Mouse (Mus musculus): ENCODE measurements at regions not wholly inside any gene's neighbourhood (a gene's known extent, or its start where the extent isn't known, plus 50 kb on each side); places are given as distances from the start of the nearest gene placed in this dataset.

DNA sequence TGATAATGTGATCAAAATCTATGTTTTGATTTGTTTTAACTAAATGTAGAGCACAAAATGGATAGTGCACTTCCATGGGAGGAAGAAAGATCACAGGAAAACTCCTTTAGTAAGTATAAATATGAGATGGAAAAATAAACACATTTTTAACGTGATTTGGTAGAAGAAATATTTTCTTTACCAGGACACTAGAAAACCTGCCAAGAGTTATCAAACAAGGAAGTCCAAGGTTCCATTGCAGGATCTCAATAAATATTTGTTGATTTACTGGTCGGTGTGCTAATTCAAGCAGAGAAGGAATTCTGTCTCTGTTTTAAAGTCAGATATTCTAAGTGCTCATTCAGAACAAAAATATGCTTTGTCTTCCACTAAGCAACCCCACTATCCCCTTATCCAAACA is 73.8 kb upstream of the Acsl1 start:
- no peak for TF ChIP-seq CTCF (conservative IDR thresholded peaks at IDR 0.05; ENCODE audit: insufficient read depth, insufficient read length, low read depth, low read length)
- TF ChIP-seq POLR2A (IDR thresholded peaks at IDR 0.05; ENCODE audit: low read depth, low read length), result no peak

Data from kidney, adult 2 months (tissue).